Mouse (Mus musculus) CD8-positive naive resting alpha-beta T cell, adult 2 months (primary cell): ENCODE measurements around the gene Hexim1.
A peak's percentile ranks its signal among the peaks of the same experiment; 100 is the strongest.

ENCODE experiments used
- DNase-seq, 2 experiments: peaks; one replicate each; pipeline ENCODE4 v3.0.0; 2022; ENCODE audit warnings: low read depth in 2 of 2, low spot score in 2 of 2

Gene Hexim1

DNA sequence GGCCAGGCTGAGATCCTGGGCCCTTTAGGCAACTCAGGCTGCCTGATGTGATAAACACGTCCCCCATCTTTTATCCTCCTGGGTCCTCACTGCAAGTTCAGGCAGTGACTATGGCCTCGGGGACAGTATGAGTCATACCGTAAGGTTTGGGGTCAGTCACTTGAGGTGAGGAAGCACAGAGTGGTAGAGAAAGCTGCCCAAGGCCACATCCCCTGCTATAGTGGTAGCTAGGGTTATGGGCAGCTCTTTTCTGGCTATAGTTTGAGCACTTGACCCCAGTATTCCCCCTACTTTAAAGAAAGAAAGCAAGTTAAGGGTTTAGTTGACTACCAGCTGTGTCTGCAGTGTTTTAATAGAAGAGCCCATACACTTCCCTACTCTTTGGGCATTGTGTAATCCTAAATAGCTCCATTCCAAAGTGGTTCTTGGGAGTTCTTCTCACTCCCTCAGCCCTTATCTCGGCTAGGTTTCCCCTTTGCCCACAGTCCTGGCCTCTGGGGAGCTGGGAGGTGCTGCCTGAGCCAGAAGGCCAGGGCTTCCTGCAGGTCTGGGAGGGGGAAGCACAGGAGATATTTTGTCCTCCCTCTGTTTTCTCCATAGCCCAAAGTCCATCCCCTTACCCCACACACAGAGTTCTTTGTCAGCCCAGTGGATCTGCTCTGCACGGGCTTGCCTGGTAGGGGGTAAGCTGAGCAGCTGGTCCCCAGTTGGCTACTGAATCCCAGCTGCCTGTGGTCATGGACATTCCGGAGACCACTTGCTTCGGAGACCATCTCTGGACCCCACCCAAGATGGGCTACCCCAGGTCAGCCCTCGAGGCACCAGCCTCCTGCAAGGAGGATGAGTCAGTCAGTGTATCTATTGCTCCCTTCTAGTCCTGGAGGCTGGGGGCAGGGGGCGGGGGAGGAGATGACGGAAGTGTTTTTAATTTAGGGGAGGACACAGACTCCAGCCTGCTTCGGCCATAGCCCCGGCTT, 28.6 kb downstream of the Hexim1 start:
- no peak for DNase-seq

DNA sequence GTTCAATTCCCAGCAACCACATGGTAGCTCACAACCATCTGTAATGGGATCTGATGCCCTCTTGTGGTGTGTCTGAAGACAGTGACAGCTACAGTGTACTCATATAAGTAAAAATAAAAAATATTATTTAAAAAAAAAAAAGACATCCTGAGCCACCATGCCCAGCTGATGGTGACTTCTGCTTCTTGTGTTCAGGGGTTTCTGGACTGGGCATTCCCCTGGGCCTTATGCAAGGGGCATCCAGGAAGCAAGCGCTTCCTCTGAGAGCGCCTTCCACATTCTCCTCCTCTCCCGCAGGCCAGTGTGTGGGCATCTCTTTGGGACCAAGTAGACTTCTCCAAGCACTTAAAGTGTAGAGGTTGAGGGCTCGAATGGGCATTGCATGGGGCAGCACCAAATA, 30.4 kb downstream of the Hexim1 start:
- no peak for DNase-seq

DNA sequence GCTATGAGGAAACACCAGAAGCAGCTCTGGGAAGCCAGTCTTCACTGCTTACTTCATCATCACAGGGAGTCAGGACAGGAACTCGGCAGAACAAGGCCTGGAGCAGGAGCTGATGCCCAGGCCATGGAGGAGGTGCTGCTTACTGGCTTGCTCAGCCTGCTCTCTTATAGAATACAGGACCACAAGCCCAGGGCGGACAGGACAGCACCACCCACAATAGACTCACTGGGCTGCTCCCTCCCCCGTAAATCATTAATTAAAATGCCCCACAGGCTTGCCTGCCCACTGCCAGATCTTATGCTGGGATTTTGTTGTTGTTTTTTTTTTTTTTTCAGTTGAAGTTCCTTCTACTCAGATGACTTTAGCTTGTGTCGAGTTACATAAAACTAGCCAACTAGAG, 31.7 kb downstream of the Hexim1 start:
- DNase-seq = no peak

DNA sequence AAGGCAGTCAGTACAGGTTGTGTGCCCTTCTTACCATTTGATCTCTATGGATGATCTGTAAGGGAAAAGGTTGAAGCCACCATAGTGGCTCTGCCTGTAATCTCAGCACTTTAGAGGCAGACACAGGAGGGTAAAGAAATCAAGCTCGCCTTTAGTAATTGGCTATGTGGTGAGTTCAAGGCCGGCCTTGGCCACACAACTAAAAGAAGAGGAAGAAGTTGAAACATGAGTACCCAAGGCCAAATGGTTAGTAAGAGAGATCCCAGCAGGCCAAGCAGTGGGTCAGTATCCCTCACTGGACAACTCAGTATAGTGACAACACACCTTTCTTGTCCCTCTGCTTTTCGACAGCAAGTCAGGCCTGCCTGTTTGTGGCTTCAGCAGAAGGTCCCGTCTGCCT, 33.7 kb downstream of the Hexim1 start:
- DNase-seq = no peak

DNA sequence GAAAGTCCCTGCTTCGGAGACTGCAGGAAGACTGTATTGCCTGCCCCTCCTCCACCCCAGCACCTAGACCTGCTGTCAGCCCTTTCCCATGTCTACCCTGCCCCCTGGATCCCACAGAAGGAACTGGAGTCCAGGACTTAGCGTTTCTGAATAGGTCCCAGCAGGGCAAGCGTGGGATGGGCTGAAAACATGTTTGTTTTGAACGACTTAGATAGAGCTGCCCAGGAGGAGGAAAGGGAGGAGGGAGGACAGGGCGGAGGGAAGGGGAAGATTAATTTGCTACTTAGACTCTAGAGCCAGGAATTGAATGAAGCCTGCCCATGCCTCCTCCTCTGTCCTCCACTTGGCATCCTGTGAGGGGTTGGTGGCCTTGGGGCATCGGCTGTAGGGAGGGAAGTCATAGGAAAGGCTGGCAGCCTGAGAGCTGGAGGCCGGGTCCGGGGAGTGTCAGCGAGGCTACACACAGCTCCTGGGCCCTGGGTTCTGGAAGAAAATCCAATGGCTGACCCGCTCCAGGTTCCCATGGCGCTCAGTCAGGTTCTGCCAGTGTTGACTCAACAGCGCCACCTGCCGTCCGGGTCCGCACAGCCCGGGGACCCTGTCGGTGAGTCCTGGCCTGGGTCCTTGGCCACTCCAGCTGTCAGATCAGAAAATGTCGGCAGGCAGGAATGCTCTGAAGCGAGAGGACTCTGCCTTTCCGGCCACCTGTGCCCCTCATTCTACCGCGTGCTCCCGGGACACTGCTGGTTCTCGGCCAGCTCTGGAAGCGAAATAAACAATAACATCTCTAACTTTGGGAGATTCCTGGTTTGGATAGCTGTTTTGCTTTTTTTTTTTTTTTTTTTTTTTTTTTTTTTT, 42.8 kb downstream of the Hexim1 start:
- peak; percentile 97 for DNase-seq

DNA sequence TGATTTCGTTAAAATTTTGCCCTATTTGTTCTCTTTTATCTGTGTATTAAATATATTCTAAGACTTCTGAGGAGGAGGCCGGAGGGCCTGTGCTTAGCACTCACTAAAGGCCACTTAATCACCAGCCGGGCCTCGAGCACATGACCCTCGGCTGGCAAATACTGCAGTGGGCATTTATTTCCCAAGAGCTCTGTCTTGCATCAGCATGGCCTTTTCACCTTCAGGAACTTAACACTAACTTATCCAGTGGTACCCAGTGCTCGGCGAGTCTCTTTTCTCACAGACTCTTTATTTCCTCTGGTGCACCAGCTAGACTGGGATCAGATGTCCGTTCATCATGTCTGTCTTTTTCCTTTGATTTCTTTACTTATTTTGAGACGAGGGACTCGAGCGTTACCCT, 44.7 kb downstream of the Hexim1 start:
- DNase-seq = no peak

DNA sequence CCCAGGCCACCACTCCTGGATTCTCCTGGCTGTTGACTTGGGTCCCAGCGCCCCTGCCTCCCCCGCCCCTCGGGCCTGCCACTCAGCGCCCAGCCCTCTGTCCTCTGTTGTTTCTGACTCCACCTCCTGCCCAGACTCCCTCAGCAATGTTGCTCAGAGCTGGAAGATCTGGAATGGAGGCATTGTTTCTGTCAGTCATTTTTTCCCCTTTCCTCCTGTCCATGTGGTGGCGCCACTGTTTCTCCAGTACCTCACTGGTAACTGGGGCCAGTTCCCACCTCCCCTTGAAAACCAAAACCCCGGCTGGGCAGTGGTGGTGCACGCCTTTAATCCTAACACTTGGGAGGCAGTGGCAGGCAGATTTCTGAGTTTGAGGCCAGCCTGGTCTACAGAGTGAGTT, 45.4 kb downstream of the Hexim1 start:
- no peak for DNase-seq

DNA sequence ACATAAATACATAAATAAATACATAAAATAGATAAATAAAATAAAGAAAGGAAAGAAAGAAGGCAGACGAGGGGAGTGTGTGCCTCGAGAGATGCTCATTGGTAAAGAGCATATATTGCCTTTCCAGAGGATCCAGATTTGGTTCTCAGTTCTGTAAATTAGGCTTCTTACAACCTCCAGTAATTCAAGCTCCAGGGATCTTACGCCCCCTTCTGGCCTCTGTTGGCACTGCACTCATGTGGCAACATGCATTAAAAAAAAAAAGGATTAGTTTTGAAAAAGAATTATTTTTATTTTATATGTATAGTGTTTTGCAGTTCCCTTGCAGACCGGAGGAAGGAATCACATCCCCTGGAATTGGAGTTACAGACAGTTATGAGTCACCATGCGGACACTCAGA, 46.1 kb downstream of the Hexim1 start:
- DNase-seq = peak; percentile 56 to 70

DNA sequence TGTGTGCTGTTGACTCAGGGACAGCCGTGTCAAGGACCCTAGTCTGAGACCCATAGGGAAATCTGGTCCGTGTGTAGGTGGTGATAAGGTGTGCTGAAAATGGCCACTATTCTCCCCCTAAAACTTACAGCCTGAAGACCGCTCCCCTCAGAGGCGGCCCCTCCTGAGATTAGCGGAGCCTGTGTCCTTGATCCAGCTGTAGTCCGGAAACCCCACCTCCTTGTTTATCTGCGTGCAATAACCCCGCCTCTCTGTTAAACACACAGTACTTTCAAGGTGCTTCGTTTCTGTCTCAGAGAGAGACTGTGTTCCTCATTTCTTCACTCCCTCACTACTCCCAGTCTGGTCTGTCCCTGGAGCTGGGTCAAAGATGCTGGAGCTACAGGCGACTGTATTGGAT, 48.4 kb downstream of the Hexim1 start:
- no peak for DNase-seq

DNA sequence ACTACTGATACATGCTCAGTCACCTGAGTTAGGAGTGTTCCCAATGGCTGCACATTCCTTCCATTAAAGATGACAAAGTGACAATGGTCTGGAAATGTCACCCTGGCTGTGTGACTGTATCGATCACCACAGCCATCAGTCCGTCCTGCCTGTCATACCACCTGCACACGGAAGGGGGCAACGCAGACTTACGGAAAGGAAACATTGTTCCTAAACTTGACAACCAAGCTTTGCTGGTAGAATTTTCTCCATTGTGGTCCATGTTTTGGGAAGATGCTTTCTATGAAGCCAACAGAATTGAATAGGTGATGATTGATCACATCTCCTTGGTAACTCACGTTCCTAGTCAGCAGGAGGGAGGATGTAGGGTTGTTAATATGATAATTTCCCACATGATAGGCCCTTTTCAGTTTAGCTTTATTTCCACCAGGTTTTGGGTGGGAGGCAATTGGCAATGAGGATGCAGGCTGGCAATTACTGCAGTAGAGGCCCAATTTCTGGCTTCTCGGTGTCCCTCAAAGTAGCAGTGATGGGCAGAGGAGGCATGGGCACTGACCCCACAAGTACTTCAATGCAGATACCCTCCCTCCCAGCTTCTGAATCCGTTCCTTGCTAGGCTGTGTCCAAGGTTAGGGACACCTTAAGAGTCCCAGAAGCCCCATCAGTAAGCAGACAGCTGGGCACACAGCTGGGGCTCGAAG, 52.8 kb downstream of the Hexim1 start:
- DNase-seq = peak; percentile 71 to 83
